Mouse (Mus musculus) C2C12 (cell line): ENCODE data around the gene Vat1.

ENCODE experiments used
- CTCF ChIP-seq: IDR thresholded peaks from one replicate; pipeline ENCODE4 v1.5.1; 2011; ENCODE audit not compliant: control insufficient read depth, insufficient read depth, insufficient read length
- MAX ChIP-seq: IDR thresholded peaks from one replicate; pipeline ENCODE4 v1.6.1; 2011; ENCODE audit warnings: mild to moderate bottlenecking, control low read depth
- MYOD1 ChIP-seq: IDR thresholded peaks from one replicate; pipeline ENCODE4 v1.6.1; 2011; ENCODE audit warnings: low read depth; ENCODE audit not compliant: control insufficient read depth, insufficient read length
- USF1 ChIP-seq: IDR thresholded peaks from one replicate; pipeline ENCODE4 v1.6.1; 2011; ENCODE audit warnings: low read depth, mild to moderate bottlenecking, control low read depth, moderate library complexity

DNA sequence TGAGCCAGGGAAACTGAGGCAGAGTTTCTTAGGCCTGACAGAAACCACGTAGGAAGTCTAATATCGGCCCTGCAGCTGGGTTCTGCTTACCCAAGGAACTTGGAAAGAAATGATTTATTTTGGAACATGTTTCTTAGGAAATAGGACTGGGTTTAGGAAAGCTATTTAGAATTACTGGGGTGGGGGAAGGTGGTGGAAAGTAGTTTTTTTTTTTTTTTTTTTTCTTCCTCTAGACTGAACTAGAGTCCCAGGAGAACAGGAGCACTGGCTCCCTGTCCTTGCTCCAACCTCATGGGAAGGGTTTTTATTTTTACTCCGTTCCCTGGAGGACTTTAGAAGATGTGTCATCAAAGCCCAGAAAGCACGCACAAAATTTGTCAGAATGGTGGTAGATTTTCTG lies 3.1 kb upstream of the Vat1 start:
- TF ChIP-seq CTCF (no peak), MAX (no peak), USF1 (no peak), MYOD1 (no peak)
